Mouse (Mus musculus) kidney, adult 2 months (tissue): ENCODE data around the gene Dpy19l1.

Source experiments
- CTCF ChIP-seq: fragments of 200-500 bp; conservative IDR thresholded peaks from 2 replicates; pipeline ENCODE4 v1.5.1; 2011; ENCODE audit warnings: low read depth, mild to moderate bottlenecking, control low read depth, low read length, moderate library complexity, mixed read lengths; ENCODE audit not compliant: insufficient read depth, insufficient read length
- POLR2A ChIP-seq: fragments of 200-500 bp; IDR thresholded peaks from one replicate; pipeline ENCODE4 v1.6.1; 2011; ENCODE audit warnings: low read depth, low read length, control low read depth

GRCm38 (mm10) chr9:24429721-24430120, 73.2 kb downstream of the Dpy19l1 start:
- TF ChIP-seq CTCF (no peak), POLR2A (no peak)
